Mouse (Mus musculus): ENCODE data around the gene Cfl1. TPM values are rescaled to one million over a fixed set of nuclear protein-coding genes. Genes with fewer than 3 reads are reported as not detected.
"Not testable (repeated sequence)": the region's sequence is repeated elsewhere in the genome, so short reads cannot be mapped to it uniquely, and the experiment has no call there.

Cfl1 gene
- polyA plus RNA-seq, 1 experiment from 2014 or later: 3,575 TPM

DNA sequence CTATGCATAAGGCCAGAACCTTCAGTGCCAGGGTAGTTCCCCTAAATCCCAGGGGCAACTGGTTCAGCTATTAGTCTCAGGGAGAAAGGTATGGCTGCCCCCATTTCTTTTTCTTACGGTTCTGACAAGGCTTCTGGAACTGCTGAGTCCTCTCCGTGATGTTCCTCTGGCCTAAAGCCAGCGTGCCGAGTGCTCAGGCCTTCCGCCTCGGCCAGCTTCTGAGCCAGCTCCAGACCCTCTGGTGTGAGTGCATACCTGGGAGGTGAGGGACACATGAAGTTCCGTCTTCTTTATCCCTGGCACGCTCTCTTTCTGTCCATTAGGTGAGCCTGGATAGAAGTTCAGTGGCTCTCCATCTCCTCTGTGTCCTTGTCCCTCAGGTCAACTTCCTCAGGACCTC lies 4.9 kb upstream of the Cfl1 start:
- Histone ChIP-seq H3K4me1 (ENCODE audit: control insufficient read depth, insufficient read depth, low read length) (peaks cover 23% of the 10 kb centered on the region), H3K9ac (ENCODE audit: low read depth, low read length) (no peak overlapping the region), H3K27ac (ENCODE audit: low read length) (no peak overlapping the region), H3K4me2 (ENCODE audit: low read length) (no peak overlapping the region), H3K4me3 (ENCODE audit: low read depth, low read length) (no peak overlapping the region), H3K9me3 (replicated peaks; ENCODE audit: control insufficient read depth, low read length, poor library complexity, severe bottlenecking) (no peaks in the 10 kb centered on the region), H3K36me3 (ENCODE audit: control insufficient read depth, insufficient read depth, low read length) (peaks cover 23% of the 10 kb centered on the region), H3K27me3 (ENCODE audit: control insufficient read depth, insufficient read depth, low read depth, low read length) (no peaks in the 10 kb centered on the region)
- no peak for ATAC-seq
- WGBS: 94% methylated on average over 8 of the region's 8 CpGs

- Histone ChIP-seq H3K27ac (ENCODE audit: low read length) (no peak overlapping the region), H3K9ac (ENCODE audit: low read depth, low read length) (no peak overlapping the region), H3K9me3 (replicated peaks; ENCODE audit: control insufficient read depth, low read length, poor library complexity, severe bottlenecking) (no peaks in the 10 kb centered on the region), H3K36me3 (ENCODE audit: control insufficient read depth, insufficient read depth, low read length) (peaks cover 22% of the 10 kb centered on the region), H3K4me2 (ENCODE audit: low read length) (no peak overlapping the region), H3K27me3 (ENCODE audit: control insufficient read depth, insufficient read depth, low read depth, low read length) (no peaks in the 10 kb centered on the region), H3K4me3 (ENCODE audit: low read depth, low read length) (no peak overlapping the region), H3K4me1 (ENCODE audit: control insufficient read depth, insufficient read depth, low read length) (peaks cover 23% of the 10 kb centered on the region)
- WGBS: 89% methylated on average over 7 of the region's 7 CpGs
- ATAC-seq: no peak
Observed at GRCm38 (mm10) chr19:5485821-5486220, 4.4 kb upstream of the Cfl1 start.

- Histone ChIP-seq H3K4me1 (ENCODE audit: control insufficient read depth, insufficient read depth, low read length) (peaks cover 23% of the 10 kb centered on the region), H3K4me2 (ENCODE audit: low read length) (no peak overlapping the region), H3K4me3 (ENCODE audit: low read depth, low read length) (no peak overlapping the region), H3K9ac (ENCODE audit: low read depth, low read length) (no peak overlapping the region), H3K27ac (ENCODE audit: low read length) (no peak overlapping the region), H3K36me3 (ENCODE audit: control insufficient read depth, insufficient read depth, low read length) (peaks cover 22% of the 10 kb centered on the region), H3K9me3 (replicated peaks; ENCODE audit: control insufficient read depth, low read length, poor library complexity, severe bottlenecking) (no peaks in the 10 kb centered on the region), H3K27me3 (ENCODE audit: control insufficient read depth, insufficient read depth, low read depth, low read length) (no peaks in the 10 kb centered on the region)
- no peak for ATAC-seq
- WGBS: 89% methylated on average over 8 of the region's 8 CpGs
Observed at GRCm38 (mm10) chr19:5486286-5486685, 4.0 kb upstream of the Cfl1 start.

DNA sequence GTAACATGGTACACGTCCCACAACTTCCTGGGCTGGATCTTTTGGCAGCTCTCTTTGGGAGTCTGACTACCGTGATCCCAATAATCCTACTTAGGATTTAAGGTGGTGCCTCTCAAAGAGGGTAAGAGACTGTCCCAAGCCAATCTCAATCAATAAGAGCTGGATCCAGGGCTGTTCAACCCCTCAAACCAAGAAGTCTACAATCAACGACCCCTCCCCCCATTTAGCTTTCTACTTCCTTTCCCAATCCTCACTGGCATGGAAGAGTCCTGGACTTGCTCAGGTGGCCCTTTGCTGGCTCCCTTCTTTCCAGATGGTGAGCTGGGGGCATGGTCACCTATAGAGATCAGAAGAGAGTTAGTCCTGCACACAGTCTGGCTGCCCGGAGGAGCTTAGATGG lies 3.5 kb upstream of the Cfl1 start:
- WGBS: 92% methylated on average over 4 of the region's 4 CpGs
- Histone ChIP-seq H3K36me3 (ENCODE audit: control insufficient read depth, insufficient read depth, low read length) (peaks cover 20% of the 10 kb centered on the region), H3K4me1 (ENCODE audit: control insufficient read depth, insufficient read depth, low read length) (peaks cover 25% of the 10 kb centered on the region), H3K4me3 (ENCODE audit: low read depth, low read length) (no peak overlapping the region), H3K27me3 (ENCODE audit: control insufficient read depth, insufficient read depth, low read depth, low read length) (no peaks in the 10 kb centered on the region), H3K4me2 (ENCODE audit: low read length) (0 out of 2 replicates have a peak overlapping the region, but pooled peaks have one; percentile 5), H3K9me3 (replicated peaks; ENCODE audit: control insufficient read depth, low read length, poor library complexity, severe bottlenecking) (no peaks in the 10 kb centered on the region), H3K27ac (ENCODE audit: low read length) (no peak overlapping the region), H3K9ac (ENCODE audit: low read depth, low read length) (no peak overlapping the region)
- ATAC-seq: no peak

DNA sequence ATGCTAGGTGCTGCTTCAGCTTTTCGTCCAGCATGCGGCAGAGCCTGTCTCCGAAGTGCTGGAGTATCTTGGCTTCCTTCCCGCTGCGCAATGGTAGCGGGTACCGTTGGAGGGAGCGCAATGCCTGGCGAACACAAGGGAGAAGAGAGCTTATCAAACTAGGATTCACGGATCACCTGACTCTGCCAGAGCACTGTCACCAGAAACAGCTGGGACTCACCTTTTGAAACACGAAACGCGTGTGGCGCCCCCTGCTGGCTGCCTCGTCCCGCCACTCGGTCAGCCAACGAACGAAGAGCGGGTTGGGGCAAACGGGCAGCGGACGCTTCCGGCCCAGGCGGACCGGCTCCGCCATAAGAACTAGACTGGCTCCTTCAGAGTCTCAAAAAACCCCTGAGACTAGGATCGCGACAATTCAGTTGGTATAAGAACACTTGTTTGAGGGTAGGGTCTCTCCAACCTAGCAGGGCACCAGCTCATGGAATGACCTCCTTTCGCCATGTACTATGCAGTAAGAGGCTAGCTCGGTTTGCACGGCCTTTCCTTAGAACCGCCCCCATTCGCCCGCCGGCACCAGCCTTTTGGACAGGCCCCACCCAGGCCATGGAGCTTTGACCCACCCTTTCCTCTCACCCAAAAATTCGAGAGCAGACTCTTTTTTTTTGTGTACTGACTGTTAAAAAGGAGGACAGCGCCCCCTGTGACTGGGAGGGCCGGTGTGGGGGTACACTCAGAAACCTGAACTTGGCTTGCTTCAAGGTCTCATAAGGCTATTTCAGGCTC lies 2.3 kb upstream of the Cfl1 start, which contains the start of gene Mus81:
Mus81 (minus strand) TSS at position 635 of the 783 bp plus-strand sequence.
- Histone ChIP-seq H3K27ac (ENCODE audit: low read length) (peak within 1 kb of the TSS; percentile 99), H3K4me3 (ENCODE audit: low read depth, low read length) (peak within 1 kb of the TSS; percentile 58), H3K36me3 (ENCODE audit: control insufficient read depth, insufficient read depth, low read length) (peaks cover 14% of the 10 kb centered on the region), H3K9ac (ENCODE audit: low read depth, low read length) (peak within 1 kb of the TSS; percentile 70), H3K9me3 (replicated peaks; ENCODE audit: control insufficient read depth, low read length, poor library complexity, severe bottlenecking) (no peaks in the 10 kb centered on the region), H3K4me1 (ENCODE audit: control insufficient read depth, insufficient read depth, low read length) (peaks cover 35% of the 10 kb centered on the region), H3K4me2 (ENCODE audit: low read length) (peak within 1 kb of the TSS; percentile 84), H3K27me3 (ENCODE audit: control insufficient read depth, insufficient read depth, low read depth, low read length) (no peaks in the 10 kb centered on the region)
- peak; percentile 69 for ATAC-seq
- under 1% methylated on average over 39 of the region's 39 CpGs for WGBS

GRCm38 (mm10) chr19:5488878-5489571 lies 1.2 kb upstream of the Cfl1 start:
- ATAC-seq: peak; percentile 81
- H3K4me1 ChIP-seq (ENCODE audit: control insufficient read depth, insufficient read depth, low read length): peaks cover 38% of the 10 kb centered on the region
- peak overlapping the region; percentile 99 for H3K27ac ChIP-seq (ENCODE audit: low read length)
- H3K9me3 ChIP-seq (replicated peaks; ENCODE audit: control insufficient read depth, low read length, poor library complexity, severe bottlenecking): no peaks in the 10 kb centered on the region
- H3K9ac ChIP-seq (ENCODE audit: low read depth, low read length): peak overlapping the region; percentile 63
- H3K36me3 ChIP-seq (ENCODE audit: control insufficient read depth, insufficient read depth, low read length): peaks cover 10% of the 10 kb centered on the region
- no peaks in the 10 kb centered on the region for H3K27me3 ChIP-seq (ENCODE audit: control insufficient read depth, insufficient read depth, low read depth, low read length)
- peak overlapping the region; percentile 84 for H3K4me2 ChIP-seq (ENCODE audit: low read length)
- peak overlapping the region; percentile 58 for H3K4me3 ChIP-seq (ENCODE audit: low read depth, low read length)
- under 1% methylated on average over 26 of the region's 26 CpGs for WGBS

- WGBS: 53% methylated on average over 10 of the region's 10 CpGs
- H3K4me1 ChIP-seq (ENCODE audit: control insufficient read depth, insufficient read depth, low read length): peaks cover 38% of the 10 kb centered on the region
- not testable (repeated sequence) for H3K9ac ChIP-seq (ENCODE audit: low read depth, low read length); H3K9me3 ChIP-seq (replicated peaks; ENCODE audit: control insufficient read depth, low read length, poor library complexity, severe bottlenecking); ATAC-seq; H3K27me3 ChIP-seq (ENCODE audit: control insufficient read depth, insufficient read depth, low read depth, low read length)
- H3K4me2 ChIP-seq (ENCODE audit: low read length): peak overlapping the region; percentile 36
- peaks cover 13% of the 10 kb centered on the region for H3K36me3 ChIP-seq (ENCODE audit: control insufficient read depth, insufficient read depth, low read length)
- peak overlapping the region; percentile 99 for H3K27ac ChIP-seq (ENCODE audit: low read length)
- peak overlapping the region; percentile 94 for H3K4me3 ChIP-seq (ENCODE audit: low read depth, low read length)
Observed at GRCm38 (mm10) chr19:5489721-5490120, 534 bp upstream of the Cfl1 start.

- H3K36me3 ChIP-seq (ENCODE audit: control insufficient read depth, insufficient read depth, low read length): peaks cover 24% of the 10 kb centered on the region
- H3K4me3 ChIP-seq (ENCODE audit: low read depth, low read length): peak overlapping the region; percentile 94
- H3K9me3 ChIP-seq (replicated peaks; ENCODE audit: control insufficient read depth, low read length, poor library complexity, severe bottlenecking): no peaks in the 10 kb centered on the region
- H3K9ac ChIP-seq (ENCODE audit: low read depth, low read length): peak overlapping the region; percentile 88
- H3K27me3 ChIP-seq (ENCODE audit: control insufficient read depth, insufficient read depth, low read depth, low read length): no peaks in the 10 kb centered on the region
- peak overlapping the region; percentile 62 for H3K4me2 ChIP-seq (ENCODE audit: low read length)
- ATAC-seq: peak; percentile 30
- H3K27ac ChIP-seq (ENCODE audit: low read length): peak overlapping the region; percentile 99
- under 1% methylated on average over 57 of the region's 59 CpGs for WGBS
- H3K4me1 ChIP-seq (ENCODE audit: control insufficient read depth, insufficient read depth, low read length): peaks cover 38% of the 10 kb centered on the region
Observed at GRCm38 (mm10) chr19:5490898-5491708, 848 bp downstream of the Cfl1 start.
